Comparison of ENCODE assay signal across 8 mouse cellular contexts in the genomic region with DNA sequence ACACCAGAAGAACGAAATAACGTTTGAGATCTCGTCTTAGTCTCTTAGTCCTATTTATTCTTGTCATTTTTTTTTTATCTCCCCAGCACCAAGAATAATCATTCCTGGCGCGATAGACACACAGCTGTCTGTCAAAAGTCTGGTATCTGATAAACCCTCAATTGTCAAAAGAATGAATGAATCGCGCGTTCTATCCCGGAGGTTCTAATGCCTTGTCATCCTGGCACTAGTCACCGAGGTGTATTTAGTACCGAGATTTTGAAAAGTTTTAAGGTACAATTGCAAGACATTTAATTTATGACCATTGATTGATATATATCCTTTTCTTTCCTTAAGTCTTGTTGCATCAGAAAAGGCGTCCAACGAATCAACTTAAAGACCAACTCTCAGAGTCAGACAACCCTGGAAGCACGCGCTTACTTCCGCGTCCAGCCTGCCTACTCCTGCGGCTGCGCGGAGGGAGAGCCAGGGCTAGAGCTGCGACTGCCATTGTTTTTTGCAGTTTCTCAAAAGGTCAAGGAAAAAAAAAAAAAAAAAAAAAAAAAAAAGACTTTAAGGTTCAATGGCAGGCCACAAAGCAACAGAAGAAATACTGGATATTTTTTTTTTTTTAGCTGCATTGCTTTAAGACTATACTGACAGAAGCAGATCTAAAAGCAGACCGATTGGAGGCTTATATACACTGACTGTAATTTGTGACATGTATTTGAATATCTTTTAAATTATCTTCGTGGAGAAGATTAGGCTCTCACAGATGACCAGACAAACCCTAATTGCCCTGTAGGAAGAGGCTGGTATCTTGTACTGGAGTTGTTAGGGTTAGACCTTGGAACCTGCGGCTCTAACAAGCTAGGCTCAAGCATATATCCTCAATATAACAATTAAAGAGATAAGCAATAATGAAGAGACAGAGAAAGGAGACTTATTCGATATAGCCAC. TPM values are rescaled to one million over a fixed set of nuclear protein-coding genes. Genes with fewer than 3 reads are reported as not detected.
DNase-seq lines count a peak whose midpoint lies in the region; ATAC-seq and TF ChIP-seq lines count a peak whose summit lies in the region.

No protein-coding gene starts in this region.

- peaks cover 2% of the 10 kb centered on the region in 2 experiments; a peak in 1 of 4 replicates for H3K4me1 ChIP-seq in ES-E14 (ENCODE audit: control insufficient read depth in 2 of 2, insufficient read depth in 2 of 2, low read length in 2 of 2, poor library complexity in 1 of 2)
- H3K4me1 ChIP-seq in forebrain, embryonic 13.5 days: peaks cover 18% of the 10 kb centered on the region
- H3K4me1 ChIP-seq in lung, embryonic 15.5 days: peaks cover 25% of the 10 kb centered on the region

- H3K9me3 ChIP-seq in ES-E14 (ENCODE audit: control insufficient read depth, insufficient read depth, low read depth, low read length): no peaks in the 10 kb centered on the region
- no peaks in the 10 kb centered on the region for H3K9me3 ChIP-seq in forebrain, embryonic 13.5 days (replicated peaks)
- H3K9me3 ChIP-seq in lung, embryonic 15.5 days: no peaks in the 10 kb centered on the region

- peak overlapping the region; percentile 48 to 91 for H3K4me3 ChIP-seq in ES-E14 (ENCODE audit: insufficient read depth in 1 of 2, low read depth in 1 of 2, low read length in 2 of 2, poor library complexity in 1 of 2, severe bottlenecking in 1 of 2)
- peak overlapping the region; percentile 83 for H3K4me3 ChIP-seq in forebrain, embryonic 13.5 days
- H3K4me3 ChIP-seq in layer of hippocampus, adult 2 months: peak overlapping the region; percentile 96
- peak overlapping the region; percentile 90 for H3K4me3 ChIP-seq in lung, embryonic 15.5 days

- in situ Hi-C loops in ES-E14 (cut with MboI; ENCODE audit: low sequenced_read_pairs in 2 of 2, unreplicated experiment in 2 of 2): no loop called here

- H3K27me3 ChIP-seq in forebrain, embryonic 13.5 days: no peaks in the 10 kb centered on the region; the same call in 1 of the 2 replicates
- H3K27me3 ChIP-seq in lung, embryonic 15.5 days: no peaks in the 10 kb centered on the region

- peak; percentile 80 for ATAC-seq in forebrain, embryonic 13.5 days
- ATAC-seq in lung, embryonic 15.5 days (ENCODE audit: borderline replicate concordance, extremely low read depth, low FRiP score, low TSS enrichment): peak; percentile 71; the same call in 1 of the 2 replicates

- peak overlapping the region; percentile 85 for H3K4me2 ChIP-seq in forebrain, embryonic 13.5 days
- H3K4me2 ChIP-seq in lung, embryonic 15.5 days: peak overlapping the region; percentile 75

- H3K27ac ChIP-seq in ES-E14 (ENCODE audit: insufficient read depth, low read depth, low read length, poor library complexity, severe bottlenecking): no peak overlapping the region
- H3K27ac ChIP-seq in forebrain, embryonic 13.5 days: 0 out of 2 replicates have a peak overlapping the region, but pooled peaks have one; percentile 70
- H3K27ac ChIP-seq in layer of hippocampus, adult 2 months: peak overlapping the region; percentile 97
- H3K27ac ChIP-seq in lung, embryonic 15.5 days: peak overlapping the region; percentile 75

- no peaks in the 10 kb centered on the region; the same call in 1 of the 2 replicates for H3K36me3 ChIP-seq in ES-E14 (ENCODE audit: control insufficient read depth, insufficient read depth, low read length, poor library complexity, severe bottlenecking)
- 0 out of 2 replicates have a peak, but pooled peaks cover 13% of the 10 kb centered on the region for H3K36me3 ChIP-seq in forebrain, embryonic 13.5 days (ENCODE audit: poor library complexity, severe bottlenecking)
- H3K36me3 ChIP-seq in lung, embryonic 15.5 days: peaks cover 10% of the 10 kb centered on the region; the same call in 1 of the 2 replicates

- 13% methylated on average over 25 of the region's 25 CpGs for WGBS in forebrain, embryonic 13.5 days
- 11% methylated on average over 25 of the region's 25 CpGs for WGBS in lung, embryonic 15.5 days

- DNase-seq in ES-E14 (ENCODE audit: low read depth, low spot score): peak; percentile 45
- DNase-seq in c-Kit-positive CD71-positive TER-119-positive erythroid progenitor cells, embryonic 14.5 days (ENCODE audit: low spot score): peak; percentile 75
- peak; percentile 75 for DNase-seq in heart, postnatal 4 days
- peak; percentile 61 for DNase-seq in layer of hippocampus, adult 2 months (ENCODE audit: low spot score in 2 of 2)
- peak; percentile 47 for DNase-seq in ovary, postnatal 14 days (ENCODE audit: low spot score)
- peak; percentile 65 to 66 for DNase-seq in thymus, postnatal 10 days (ENCODE audit: low spot score in 2 of 2)

- TF ChIP-seq CTCF in layer of hippocampus, adult 2 months (conservative IDR thresholded peaks at IDR 0.05): no peak

- no peak overlapping the region; the same call in 1 of the 2 replicates for H3K9ac ChIP-seq in ES-E14 (ENCODE audit: insufficient read depth, low read depth, low read length, poor library complexity, severe bottlenecking)
- peak overlapping the region; percentile 37; the same call in 1 of the 2 replicates for H3K9ac ChIP-seq in forebrain, embryonic 13.5 days
- H3K9ac ChIP-seq in lung, embryonic 15.5 days: no peak overlapping the region

TF ChIP-seq in ES-E14, 5 proteins besides CTCF, POLR2A, EP300 and RAD21:
- no peak; the same call in 1 of the 2 replicates for TF ChIP-seq CHD2 (IDR thresholded peaks at IDR 0.05; ENCODE audit: low read depth, low read length)
- TF ChIP-seq ZC3H11A (IDR thresholded peaks at IDR 0.05; ENCODE audit: borderline replicate concordance, low read depth, low read length): no peak
- no peak for TF ChIP-seq MAFK (IDR thresholded peaks at IDR 0.05; ENCODE audit: insufficient read depth, low read depth, low read length)
- TF ChIP-seq ZNF384 (IDR thresholded peaks at IDR 0.05; ENCODE audit: low read depth, low read length): peak; percentile 94
- no peak for TF ChIP-seq HCFC1 (IDR thresholded peaks at IDR 0.05; ENCODE audit: borderline replicate concordance, insufficient read depth, low read length)

RNA-seq across cellular contexts. Expression of a gene that starts 0.6 kb away (rescaled TPM):
- total RNA-seq in ES-E14 (2012; rRNA removed): 30.8 and 33.6 TPM in 2 replicates
- 11.8 and 13.7 TPM in 2 replicates for polyA plus RNA-seq in forebrain, embryonic 13.5 days (2015; fragmentation: Nextera tagmentation; extraction: Ambion mirVana)
- total RNA-seq in heart, postnatal 4 days (2021): 10 to 100 TPM; 44.9 to 49.5 TPM
- 10 to 100 TPM; 61.0 to 63.7 TPM for total RNA-seq in layer of hippocampus, adult 2 months (2021)
- 16.2 and 19.2 TPM in 2 replicates for polyA plus RNA-seq in lung, embryonic 15.5 days (2015; fragmentation: Nextera tagmentation; extraction: Ambion mirVana)
